Mouse (Mus musculus): Measurements from ENCODE around the gene Emc6.

Gene Emc6

DNA sequence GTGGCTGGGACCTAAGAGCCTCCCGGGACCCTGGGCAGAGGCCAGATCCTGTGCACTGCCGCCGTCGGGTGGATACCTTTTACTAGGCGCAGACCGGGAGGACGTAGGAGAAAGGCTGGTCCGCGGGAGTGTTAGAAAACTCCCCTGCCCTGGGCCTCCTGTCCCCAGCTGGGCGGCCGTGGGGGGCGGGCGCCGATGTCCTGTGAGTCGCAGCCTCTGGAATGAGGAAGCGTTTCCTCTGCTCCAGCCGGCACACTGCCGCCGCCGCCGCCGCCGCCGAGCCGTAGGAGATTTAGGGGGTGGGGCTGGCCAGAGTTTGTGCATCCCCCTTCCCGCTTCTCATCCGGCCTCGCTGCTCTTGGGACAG, 655 bp upstream of the Emc6 start:
- in situ Hi-C loops (cut with MboI; ENCODE audit: low sequenced_read_pairs) = no loop called here

GRCm38 (mm10) chr11:73176186-73176585, 651 bp downstream of the Emc6 start:
- in situ Hi-C loops (cut with MboI; ENCODE audit: low sequenced_read_pairs) = no loop called here

DNA sequence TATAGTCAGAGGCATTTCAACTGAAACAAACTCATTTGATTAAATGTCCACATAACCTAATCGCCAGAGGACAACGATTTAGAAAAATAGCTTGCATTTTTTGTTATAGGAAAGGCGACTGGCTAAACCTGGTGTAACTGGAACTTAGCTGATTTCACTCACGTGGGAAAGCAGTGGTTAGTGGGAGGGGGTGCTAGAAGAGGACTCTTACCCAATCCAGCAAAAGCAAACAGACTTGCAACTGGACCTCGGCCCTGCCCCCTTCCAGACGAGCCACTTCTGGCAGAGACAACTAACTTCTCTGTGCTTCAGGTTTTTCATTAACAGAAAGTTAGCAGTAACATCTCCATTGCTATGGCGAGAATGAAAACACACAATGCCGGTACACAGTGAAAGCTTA, 1.2 kb downstream of the Emc6 start:
- in situ Hi-C loops (cut with MboI; ENCODE audit: low sequenced_read_pairs) = no loop called here

GRCm38 (mm10) chr11:73172186-73172585, 4.7 kb downstream of the Emc6 start:
- in situ Hi-C loops (cut with MboI; ENCODE audit: low sequenced_read_pairs) = no loop called here

- in situ Hi-C loops (cut with MboI; ENCODE audit: low sequenced_read_pairs) = no loop called here
These were observed 7.6 kb downstream of the Emc6 start for GRCm38 (mm10) chr11:73169231-73169630.

DNA sequence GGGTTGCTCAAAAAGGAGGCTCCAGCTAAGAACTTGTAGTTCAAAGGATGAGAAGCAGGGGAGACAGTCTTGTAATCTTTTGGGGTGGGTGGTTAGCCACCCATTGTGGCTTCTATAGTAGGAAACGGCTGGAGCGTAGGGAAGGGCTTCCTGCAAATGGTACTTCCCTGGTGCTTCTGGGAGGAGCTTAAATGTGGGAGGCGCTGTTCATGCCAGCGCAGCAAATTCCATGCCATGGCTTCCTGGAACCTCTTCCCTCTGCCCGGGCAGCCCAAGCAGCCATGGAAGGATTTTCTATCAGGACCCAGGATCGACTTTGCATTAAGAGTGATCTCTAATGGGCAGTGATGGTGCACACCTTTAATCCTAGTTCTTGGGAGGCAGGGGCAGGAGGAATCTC, 8.3 kb downstream of the Emc6 start:
- in situ Hi-C loops (cut with MboI; ENCODE audit: low sequenced_read_pairs) = no loop called here

- in situ Hi-C loops (cut with MboI; ENCODE audit: low sequenced_read_pairs) = no loop called here
These were observed 8.8 kb downstream of the Emc6 start for GRCm38 (mm10) chr11:73168071-73168470.

DNA sequence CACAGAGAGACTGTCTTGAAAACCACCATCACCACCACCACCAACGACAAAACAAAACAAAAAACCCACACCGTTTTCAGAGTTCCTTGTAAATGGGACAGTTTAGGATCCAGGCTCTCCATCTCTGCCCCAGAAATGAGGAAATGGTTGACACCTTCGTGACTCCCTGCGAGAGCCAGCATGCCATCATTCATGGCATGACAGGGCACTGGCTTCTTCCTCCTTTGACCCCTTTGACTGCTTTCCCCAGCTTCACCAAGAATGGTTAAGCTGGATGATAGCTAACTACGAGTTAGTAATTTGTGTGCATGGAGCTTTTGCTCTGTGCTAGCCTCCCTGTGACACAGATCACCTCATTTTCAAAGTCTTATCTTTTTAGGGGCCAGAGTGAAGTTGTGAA, 14.6 kb downstream of the Emc6 start:
- in situ Hi-C loops (cut with MboI; ENCODE audit: low sequenced_read_pairs) = no loop called here

GRCm38 (mm10) chr11:73161616-73162015, 15.2 kb downstream of the Emc6 start:
- in situ Hi-C loops (cut with MboI; ENCODE audit: low sequenced_read_pairs) = no loop called here

DNA sequence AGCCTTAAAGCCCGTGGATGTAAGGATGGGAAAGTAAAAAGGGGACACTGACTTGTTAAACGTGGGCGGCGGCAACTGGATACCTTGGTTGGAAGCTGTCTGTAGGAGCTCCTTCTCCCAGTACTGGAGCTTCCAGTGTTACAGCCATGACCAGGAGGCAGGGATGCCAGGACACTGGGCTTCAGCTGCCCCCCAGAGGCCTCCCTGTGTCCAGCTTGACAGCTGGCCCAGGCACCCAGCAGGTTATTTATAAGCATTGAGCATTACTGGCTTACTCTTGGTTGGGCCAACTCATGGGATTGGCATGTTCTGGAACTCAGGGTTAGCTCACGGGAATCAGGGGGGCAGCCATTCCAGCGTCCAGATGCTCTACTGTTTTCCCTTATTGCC, 16.0 kb downstream of the Emc6 start:
- in situ Hi-C loops (cut with MboI; ENCODE audit: low sequenced_read_pairs) = no loop called here

DNA sequence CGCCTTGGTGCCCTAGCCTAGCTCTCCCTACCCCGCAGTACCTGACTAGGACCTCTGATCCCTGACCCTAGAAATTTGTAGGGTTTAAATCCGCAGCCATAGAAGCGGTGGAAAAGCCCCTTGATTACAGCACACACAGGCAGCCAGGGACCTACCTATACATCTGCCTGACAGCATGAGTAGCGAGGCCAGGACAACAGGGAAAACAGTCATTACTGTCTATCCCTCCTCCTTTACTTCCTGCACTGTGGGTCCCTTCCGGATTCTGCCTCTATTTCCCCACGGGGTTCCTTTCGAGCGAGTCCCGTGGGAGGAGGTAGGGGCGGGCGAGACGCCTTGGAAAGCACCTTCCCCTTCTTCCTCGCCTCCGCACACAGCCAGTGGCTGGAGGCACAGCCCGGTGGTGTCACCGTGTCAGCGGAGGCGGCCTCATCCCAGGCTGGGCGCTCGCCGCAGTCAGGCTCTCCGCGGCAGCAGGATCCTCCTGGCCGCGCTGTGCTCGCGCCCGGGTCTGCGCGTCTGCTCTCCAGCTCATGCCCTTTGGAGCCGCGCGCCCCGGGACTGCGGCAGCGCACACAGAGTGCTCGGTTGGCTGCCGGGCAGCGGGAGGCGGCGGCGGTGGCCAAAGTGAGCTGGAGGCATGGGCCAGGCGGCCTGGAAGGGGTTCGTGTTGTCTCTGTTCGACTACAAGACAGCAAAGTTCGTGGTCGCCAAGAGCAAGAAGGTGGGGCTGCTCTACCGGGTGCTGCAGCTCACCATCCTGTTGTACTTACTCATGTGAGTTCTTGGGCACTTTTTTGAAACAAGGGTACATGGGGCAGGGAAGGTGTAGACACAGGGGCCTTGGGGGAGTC, 16.7 kb downstream of the Emc6 start, which contains the start of gene P2rx5:
Gene P2rx5, plus strand, starts transcription at position 465 of the 854 bp plus-strand sequence.
- in situ Hi-C loops (cut with MboI; ENCODE audit: low sequenced_read_pairs) = no loop called here

DNA sequence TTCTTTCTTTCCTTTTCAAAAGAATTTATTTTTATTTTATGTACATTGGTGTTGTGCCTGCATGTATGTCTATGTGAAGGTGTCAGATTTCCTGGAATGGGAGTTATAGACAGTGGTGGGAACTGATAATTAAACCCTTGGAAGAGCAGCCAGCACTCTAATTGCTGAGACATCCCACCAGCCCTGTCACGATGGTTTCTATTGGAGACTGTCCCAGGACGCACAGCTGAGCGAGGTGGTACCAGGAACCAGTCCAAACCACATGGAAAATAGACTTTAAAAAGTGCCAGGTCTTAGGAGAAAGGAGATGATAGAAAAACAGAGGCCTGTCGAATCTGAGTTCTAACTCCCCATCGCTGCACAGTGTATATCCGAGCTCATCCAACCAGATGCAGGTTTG, 21.8 kb downstream of the Emc6 start:
- in situ Hi-C loops (cut with MboI; ENCODE audit: low sequenced_read_pairs) = no loop called here

DNA sequence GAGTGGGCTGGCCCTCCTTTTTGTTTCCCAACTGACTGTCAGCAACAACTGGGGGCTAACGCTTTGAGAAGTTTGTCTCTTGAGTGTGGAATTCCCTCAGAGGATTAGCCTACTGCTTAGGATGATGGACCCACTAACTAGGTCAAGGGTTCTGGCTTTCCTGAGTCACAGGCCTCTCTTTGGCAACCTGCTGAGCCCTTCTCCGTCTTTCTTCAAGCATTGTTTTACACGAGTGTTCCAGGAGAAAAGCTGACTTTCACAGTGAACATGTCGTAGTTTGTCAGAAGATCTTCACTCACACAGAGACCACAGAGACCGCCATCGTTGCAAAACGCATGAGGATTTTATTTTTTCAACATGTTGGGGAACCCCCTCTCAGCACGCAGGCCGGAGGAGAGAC, 28.6 kb downstream of the Emc6 start:
- in situ Hi-C loops (cut with MboI; ENCODE audit: low sequenced_read_pairs) = no loop called here

DNA sequence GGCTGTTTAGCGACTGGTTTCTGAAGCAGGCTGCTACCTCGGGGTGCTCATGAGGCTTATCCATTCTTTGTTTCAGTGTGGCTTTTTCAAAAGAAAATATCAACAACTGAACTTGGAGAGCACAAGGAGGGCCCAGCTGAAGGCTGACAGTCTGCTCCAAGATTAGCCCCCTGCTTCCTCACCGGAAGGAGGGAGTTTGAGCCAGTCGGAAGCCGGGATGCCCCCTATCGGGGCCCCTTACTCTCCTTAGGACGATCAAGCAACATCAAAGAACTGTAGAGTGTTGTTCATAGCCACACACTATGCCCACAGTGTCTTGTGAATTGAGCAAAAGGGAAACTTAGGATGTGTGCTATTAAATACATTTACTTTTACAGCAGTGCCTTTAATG, 29.9 kb downstream of the Emc6 start:
- in situ Hi-C loops (cut with MboI; ENCODE audit: low sequenced_read_pairs) = no loop called here

DNA sequence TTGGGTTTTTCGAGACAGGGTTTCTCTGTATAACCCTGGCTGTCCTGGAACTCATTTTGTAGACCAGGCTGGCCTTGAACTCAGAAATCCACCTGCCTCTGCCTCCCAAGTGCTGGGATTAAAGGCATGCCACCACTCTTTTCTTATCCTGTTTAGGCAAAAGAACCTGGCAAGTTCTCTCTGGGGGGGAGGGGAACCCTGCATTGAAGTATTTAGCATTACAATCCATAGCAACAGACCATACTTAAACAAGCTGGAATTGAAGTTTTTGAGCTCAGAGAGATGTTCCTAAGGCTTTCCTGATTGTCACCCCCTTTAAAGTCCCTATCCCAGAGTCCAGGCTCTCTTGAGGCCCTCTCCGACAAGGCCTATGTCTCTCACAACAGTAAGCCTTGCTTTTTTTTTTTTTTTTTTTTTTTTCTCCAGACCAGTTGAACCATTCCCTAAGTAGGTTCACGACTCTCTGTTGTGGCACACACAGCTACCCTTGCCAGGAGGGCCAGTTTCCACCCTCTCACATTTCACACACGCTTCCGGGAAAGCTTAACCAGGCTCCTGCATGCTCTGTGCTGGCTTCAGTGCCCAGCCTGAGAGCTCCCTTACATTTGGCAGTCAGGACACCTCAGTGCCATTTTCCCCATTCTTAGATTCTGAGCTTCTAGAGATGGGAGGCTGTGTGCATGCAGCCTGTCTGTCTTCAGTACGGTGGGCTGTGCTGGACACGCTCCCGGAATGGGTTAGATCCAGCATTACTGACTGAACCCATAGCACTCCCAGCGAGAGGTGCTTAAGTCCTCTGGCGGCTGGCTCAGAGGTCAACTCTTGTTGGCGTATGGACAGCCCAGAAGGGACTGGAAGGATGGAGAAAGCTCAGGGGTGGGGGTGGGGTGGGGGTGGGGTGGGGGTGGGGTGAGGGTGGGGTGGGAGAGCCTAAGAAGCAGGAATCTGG, 30.5 kb downstream of the Emc6 start:
- in situ Hi-C loops (cut with MboI; ENCODE audit: low sequenced_read_pairs) = no loop called here

DNA sequence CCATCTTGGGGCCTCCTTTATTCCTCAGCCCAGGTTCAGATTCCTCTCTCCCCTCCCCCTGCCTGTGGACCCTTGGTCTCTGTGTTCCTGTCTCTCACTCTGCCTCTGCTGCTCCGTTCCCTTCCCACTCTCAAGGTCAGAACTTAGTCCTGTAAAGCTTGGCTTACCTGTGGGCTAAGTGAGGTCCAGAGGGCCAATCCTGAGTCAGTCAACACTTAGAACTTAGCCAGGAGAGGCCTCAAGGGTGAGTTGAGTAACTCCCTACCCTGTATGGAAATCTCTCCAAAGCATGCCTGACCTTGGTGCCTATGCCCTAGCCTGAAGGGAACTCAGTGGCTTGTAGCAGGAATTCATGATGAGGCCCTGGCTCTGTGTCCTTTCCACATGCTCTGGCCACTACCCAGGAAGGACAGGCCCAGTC, 32.6 kb downstream of the Emc6 start:
- in situ Hi-C loops (cut with MboI; ENCODE audit: low sequenced_read_pairs) = no loop called here

DNA sequence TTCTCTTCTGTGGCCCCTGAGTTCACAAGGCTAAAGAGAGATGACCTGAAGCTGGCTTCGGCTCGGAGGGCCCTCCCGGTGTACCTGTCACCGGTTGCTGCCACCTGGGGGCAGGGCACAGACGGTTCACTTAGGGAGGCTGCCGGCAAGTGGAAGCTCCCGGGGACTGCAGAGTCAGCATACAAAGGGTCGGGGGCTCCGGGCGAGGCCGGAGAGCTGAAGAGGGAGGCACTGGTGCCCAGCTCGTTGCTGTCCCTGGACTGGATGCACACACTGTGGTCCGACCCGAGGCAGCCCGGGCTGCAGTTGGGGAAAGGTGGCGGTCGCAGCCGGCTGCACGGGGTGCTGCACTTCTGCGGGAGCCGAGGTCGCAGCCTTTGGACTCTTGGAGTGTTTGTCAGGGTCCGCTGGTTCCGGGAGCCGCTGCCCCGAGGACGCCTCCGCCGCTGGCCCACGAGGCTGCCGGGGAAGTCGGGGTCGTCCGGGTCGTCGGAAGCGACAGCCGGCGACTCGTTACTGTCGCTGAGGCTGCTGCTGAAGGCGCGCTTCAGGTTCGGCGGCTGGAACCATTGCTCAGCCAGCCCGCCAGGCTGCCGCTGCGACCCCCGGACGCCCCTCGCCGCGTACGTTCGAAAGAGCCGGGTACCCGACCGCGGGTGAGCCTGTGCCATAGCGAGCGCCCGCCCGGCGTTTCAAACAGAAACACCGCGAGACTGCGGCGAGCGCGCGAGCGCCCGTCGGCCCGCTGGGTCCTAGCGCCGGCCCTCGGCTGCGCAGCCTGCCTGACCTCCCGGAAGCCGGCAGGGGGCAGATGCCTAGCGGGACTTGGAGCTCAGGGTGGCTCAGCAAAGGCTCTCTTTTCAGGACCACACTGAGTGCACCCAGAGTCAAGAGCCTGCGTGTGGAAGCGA, 39.0 kb downstream of the Emc6 start, which contains the start of gene Haspin:
Gene Haspin, minus strand, starts transcription at position 704 of the 911 bp plus-strand sequence.
- in situ Hi-C loops (cut with MboI; ENCODE audit: low sequenced_read_pairs) = no loop called here

DNA sequence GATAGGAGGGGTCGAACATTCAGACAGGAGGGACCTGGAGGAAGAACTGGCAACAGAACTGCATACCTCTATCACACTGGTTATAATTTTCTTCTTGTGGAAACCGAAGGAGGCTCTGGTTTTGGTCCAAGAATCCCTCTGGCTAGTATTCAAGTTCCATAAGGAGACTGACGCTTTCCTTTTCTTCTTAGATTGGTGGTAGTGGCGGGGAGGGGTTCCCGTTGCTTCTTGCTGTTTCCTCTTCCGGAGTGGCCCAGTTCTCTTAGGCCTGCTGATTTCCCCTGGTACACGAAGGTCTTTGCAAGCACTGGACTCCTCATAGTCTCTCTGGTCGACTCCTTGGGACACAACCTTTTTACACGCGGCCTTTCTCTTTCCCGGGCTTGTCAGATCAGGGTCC, 39.7 kb downstream of the Emc6 start:
- in situ Hi-C loops (cut with MboI; ENCODE audit: low sequenced_read_pairs) = no loop called here

GRCm38 (mm10) chr11:73136587-73136986, 40.2 kb downstream of the Emc6 start:
- in situ Hi-C loops (cut with MboI; ENCODE audit: low sequenced_read_pairs) = no loop called here

DNA sequence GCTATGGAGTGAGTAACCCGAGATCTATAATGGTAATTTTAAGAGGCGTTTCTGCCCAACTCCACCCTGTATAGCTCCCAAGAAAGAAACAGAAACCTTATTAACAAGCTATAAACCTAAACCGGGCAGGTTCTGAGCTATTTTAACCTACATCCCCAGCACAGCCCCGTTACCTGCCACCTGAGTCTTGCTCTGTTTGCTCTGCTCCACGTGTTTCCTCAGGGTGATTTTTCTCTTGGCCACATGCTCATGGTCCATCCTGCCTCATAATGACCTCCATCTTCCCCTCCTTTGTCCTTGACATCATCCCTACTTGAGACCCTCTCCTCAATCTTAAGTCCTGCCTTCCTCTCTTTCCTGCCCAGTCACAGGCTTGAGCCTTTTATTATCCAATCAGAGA, 42.6 kb downstream of the Emc6 start:
- in situ Hi-C loops (cut with MboI; ENCODE audit: low sequenced_read_pairs) = no loop called here

- in situ Hi-C loops (cut with MboI; ENCODE audit: low sequenced_read_pairs) = no loop called here
These were observed 43.8 kb downstream of the Emc6 start for GRCm38 (mm10) chr11:73132999-73133398.

Data from CH12F3 (cell line).